Mouse (Mus musculus): ENCODE measurements around the gene Kcnip1.

DNA sequence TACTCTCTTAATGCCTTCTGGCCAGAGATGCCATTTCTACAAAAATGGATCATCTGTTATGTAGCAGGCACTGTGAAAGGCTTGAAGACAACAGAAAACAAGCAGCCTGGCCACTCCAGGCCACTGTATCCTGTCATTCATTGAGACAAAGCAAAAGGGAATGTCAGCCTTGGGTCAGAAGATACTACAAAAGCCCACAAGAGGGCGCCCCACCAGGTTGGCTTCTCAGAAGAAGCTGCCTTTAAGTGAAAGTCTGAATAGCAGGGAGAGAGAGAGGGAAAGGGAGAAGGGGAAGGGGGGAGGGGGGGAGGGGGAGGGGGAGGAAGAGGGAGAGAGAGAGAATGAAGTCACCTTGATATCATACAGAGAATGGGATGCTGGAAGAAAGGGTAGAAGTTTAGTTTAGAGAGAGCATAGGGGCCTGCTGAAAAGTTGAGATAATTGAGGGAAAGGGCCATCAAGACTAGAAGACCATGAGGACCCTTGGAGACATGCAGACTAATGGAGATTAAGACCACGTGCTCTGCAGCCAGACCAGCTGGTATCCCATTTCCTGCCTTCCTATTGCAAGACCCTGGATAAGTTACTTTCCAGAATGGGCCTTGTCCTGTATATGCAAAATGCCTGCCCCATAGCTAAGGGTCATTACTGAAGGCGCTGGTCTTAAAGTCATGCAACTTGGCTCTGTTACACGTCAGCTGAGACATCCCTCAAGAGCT lies 48.7 kb downstream of the Kcnip1 start:
- TF ChIP-seq CTCF (IDR thresholded peaks at IDR 0.05) (peak; percentile 52), EP300 (IDR thresholded peaks at IDR 0.05) (no peak)

Data from lung, postnatal 0 days (tissue).